Comparison of ENCODE assay signal across 23 mouse cellular contexts in the genomic region with DNA sequence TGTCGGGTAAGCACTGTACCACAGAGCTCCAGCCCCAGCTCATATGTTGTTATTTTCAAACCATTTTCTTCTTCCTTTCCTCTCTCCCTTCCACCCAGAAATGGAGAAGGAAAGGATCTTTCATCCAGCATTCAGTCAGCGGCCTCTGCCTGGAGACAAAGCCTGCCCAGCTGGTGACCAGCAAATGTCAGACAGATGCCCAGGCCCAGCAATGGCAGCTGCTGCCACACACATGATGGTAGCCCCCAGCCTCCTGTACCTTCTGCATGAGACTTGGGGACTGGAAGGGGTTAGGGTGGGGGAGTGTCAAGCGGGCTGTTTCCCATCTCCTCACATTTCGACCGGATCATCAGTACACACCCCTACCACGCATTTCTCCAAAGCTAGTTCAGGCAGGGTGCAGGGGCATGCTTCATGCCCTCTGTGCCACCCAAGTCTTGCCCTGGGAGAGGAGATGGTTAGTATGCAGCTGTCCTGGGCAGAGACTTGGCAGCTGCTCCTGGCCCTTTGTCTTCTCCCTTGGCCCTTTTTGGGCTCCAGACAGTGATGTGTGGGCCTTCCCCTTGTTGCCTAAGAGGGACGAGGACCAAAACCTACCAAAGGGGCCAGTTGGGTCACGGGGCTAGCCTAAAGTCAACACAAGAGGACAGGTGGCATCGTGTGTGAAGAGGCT.
"Had no signal": no experiment of that assay in that cellular context is flagged by ENCODE, and none has a peak within 500 bp of the region (broad histone marks: within the 10 kb centered on the region; RNA-seq: fewer than 3 reads in every experiment).

No protein-coding gene starts in this region.

- H3K4me1 ChIP-seq: midbrain, embryonic 13.5 days; neural tube, embryonic 12.5 days had no signal

- H3K27me3 ChIP-seq: limb, embryonic 12.5 days; limb, embryonic 15.5 days; midbrain, embryonic 13.5 days; neural tube, embryonic 12.5 days; neural tube, embryonic 15.5 days; stomach, embryonic 15.5 days had no signal

- DNase-seq: kidney, adult 18-20 months; kidney, adult 9 months; kidney, postnatal 10 days; kidney, postnatal 36 days; layer of hippocampus, adult 9-11 months; liver, postnatal 0 days; lung, embryonic 14.5 days; right cerebral cortex, adult 18-20 months; right cerebral cortex, postnatal 14 days; spleen, adult 18-20 months; thymus, postnatal 25 days had no signal

- H3K27ac ChIP-seq: limb, embryonic 12.5 days; limb, embryonic 15.5 days; liver, embryonic 14.5 days; macrophage; midbrain, embryonic 13.5 days; neural tube, embryonic 12.5 days; neural tube, embryonic 15.5 days; stomach, embryonic 15.5 days had no signal

- H3K4me2 ChIP-seq: limb, embryonic 12.5 days; limb, embryonic 15.5 days; liver, embryonic 11.5 days; lung, embryonic 14.5 days; midbrain, embryonic 13.5 days; neural tube, embryonic 12.5 days; neural tube, embryonic 15.5 days; stomach, embryonic 15.5 days had no signal

- ATAC-seq: intestine, embryonic 16.5 days; liver, postnatal 0 days; lung, postnatal 0 days; midbrain, embryonic 13.5 days; midbrain, embryonic 16.5 days had no signal

- H3K9ac ChIP-seq: limb, embryonic 12.5 days; limb, embryonic 15.5 days; liver, embryonic 14.5 days; liver, postnatal 0 days; lung, embryonic 14.5 days; midbrain, embryonic 13.5 days; neural tube, embryonic 12.5 days; neural tube, embryonic 15.5 days; stomach, embryonic 15.5 days had no signal

- H3K9me3 ChIP-seq: limb, embryonic 12.5 days; limb, embryonic 15.5 days; midbrain, embryonic 13.5 days; neural tube, embryonic 12.5 days; neural tube, embryonic 15.5 days; stomach, embryonic 15.5 days had no signal

- H3K36me3 ChIP-seq: limb, embryonic 12.5 days; limb, embryonic 15.5 days; stomach, embryonic 15.5 days had no signal

- H3K4me3 ChIP-seq: limb, embryonic 12.5 days; limb, embryonic 15.5 days; midbrain, embryonic 13.5 days; neural tube, embryonic 12.5 days; neural tube, embryonic 15.5 days; stomach, embryonic 15.5 days had no signal
